Mouse (Mus musculus) limb, embryonic 15.5 days (tissue): ENCODE measurements at regions not wholly inside any gene's neighbourhood (a gene's known extent, or its start where the extent isn't known, plus 50 kb on each side); places are given as distances from the start of the nearest gene placed in this dataset.
A peak's percentile ranks its signal among the peaks of the same experiment; 100 is the strongest.

ENCODE experiments used
- ATAC-seq: fragments of 200-750 bp; cut with Nextera tagmentation; 2 replicates; pipeline ENCODE4 v1.8.0; 2017; ENCODE audit warnings: low read depth, moderate TSS enrichment; ENCODE audit not compliant: insufficient number of reproducible peaks, low FRiP score, low TSS enrichment
- H3K27ac ChIP-seq: fragments of 300-500 bp; sonication (generic); 2 replicates; pipeline ENCODE4 v1.5.1; 2015; ENCODE audit warnings: moderate library complexity, mild to moderate bottlenecking, inconsistent platforms
- H3K27me3 ChIP-seq: fragments of 300-500 bp; sonication (generic); 2 replicates; pipeline ENCODE4 v1.6.1; 2015; ENCODE audit warnings: inconsistent platforms
- H3K36me3 ChIP-seq: fragments of 300-500 bp; sonication (generic); 2 replicates; pipeline ENCODE4 v1.6.1; 2015; ENCODE audit warnings: inconsistent platforms
- H3K4me1 ChIP-seq: fragments of 300-500 bp; sonication (generic); 2 replicates; pipeline ENCODE4 v1.6.1; 2015; ENCODE audit warnings: inconsistent platforms
- H3K4me2 ChIP-seq: fragments of 300-500 bp; sonication (generic); 2 replicates; pipeline ENCODE4 v1.6.1; 2015; ENCODE audit warnings: mild to moderate bottlenecking, inconsistent platforms
- H3K4me3 ChIP-seq: fragments of 300-500 bp; sonication (generic); 2 replicates; pipeline ENCODE4 v1.5.1; 2015; ENCODE audit warnings: mild to moderate bottlenecking, inconsistent platforms
- H3K9ac ChIP-seq: fragments of 300-500 bp; sonication (generic); 2 replicates; pipeline ENCODE4 v1.6.1; 2015; ENCODE audit warnings: inconsistent platforms
- H3K9me3 ChIP-seq: fragments of 300-500 bp; sonication (generic); 2 replicates; pipeline ENCODE4 v1.6.1; 2016; ENCODE audit warnings: inconsistent platforms
- WGBS: fragments of 180-500 bp; shearing (Covaris S2); methylation state at CpG from one replicate; pipeline ENCODE4 v1.1.7; 2015; 5-methylcytosine and 5-hydroxymethylcytosine counted together

DNA sequence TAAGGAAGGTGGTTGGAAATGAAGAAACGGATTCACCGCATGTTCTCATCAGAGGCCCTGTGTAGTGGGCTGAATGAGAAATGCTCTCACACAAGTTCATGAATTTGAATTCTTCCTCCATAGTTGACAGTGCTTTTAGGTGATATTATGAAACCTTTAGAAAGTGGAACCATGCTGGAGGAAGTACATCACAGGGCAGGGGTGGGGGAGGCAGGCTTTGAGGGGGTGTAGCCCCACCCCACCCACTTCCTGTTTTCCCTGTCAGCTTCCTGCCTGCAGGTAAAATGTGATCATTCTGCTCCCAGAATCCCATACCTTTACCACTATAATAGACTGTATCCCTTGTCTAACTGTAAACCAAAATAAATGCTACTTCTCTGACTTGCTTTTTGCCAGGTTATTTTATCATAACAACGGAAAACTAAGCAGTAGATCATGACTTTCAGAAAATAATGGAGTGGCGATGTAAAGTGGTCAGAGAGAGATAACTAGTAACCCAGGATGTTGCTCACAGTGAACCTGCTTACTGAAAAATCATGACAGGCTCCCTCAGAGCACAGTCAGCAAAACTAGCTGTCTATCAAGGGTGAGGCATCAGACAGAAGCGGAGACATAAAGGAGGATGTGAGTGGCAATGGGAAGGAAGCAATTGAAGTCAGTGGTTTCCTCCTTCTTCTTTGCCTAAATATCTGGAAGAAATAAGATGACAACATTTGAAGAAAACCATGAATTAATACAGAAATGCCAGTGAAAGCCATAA is 230.2 kb downstream of the Rnf144a start:
- no peak for ATAC-seq
- no peak overlapping the region for H3K9ac ChIP-seq
- H3K4me2 ChIP-seq: no peak overlapping the region
- no peaks in the 10 kb centered on the region for H3K27me3 ChIP-seq
- H3K36me3 ChIP-seq: no peaks in the 10 kb centered on the region
- H3K4me3 ChIP-seq: no peak overlapping the region
- H3K4me1 ChIP-seq: no peaks in the 10 kb centered on the region
- no peaks in the 10 kb centered on the region for H3K9me3 ChIP-seq
- H3K27ac ChIP-seq: no peak overlapping the region
- WGBS: 90% methylated on average over 5 of the region's 5 CpGs

DNA sequence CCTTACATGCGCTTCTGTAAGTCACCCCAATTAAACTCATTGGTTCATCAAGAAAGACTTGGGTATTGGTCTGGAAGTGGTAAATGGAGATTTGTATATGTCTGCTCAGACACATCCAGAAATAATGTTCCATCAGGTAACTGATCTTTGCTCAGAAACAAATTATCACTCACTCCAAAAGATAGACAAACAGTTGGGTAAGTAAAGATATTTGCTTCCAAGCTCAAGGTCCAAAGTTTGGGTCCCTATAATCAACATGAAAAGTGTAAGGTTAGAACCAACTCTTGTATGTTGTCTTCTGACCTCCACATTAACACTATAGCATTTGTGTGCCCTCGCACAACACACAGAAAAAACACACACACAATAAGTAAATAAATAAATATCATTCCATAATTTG is 232.0 kb downstream of the Rnf144a start:
- Histone ChIP-seq H3K4me1 (no peaks in the 10 kb centered on the region), H3K4me2 (no peak overlapping the region), H3K27ac (no peak overlapping the region), H3K9ac (no peak overlapping the region), H3K36me3 (no peaks in the 10 kb centered on the region), H3K9me3 (no peaks in the 10 kb centered on the region), H3K27me3 (no peaks in the 10 kb centered on the region), H3K4me3 (no peak overlapping the region)
- ATAC-seq: no peak
- WGBS: 95% methylated on average over 2 of the region's 2 CpGs

DNA sequence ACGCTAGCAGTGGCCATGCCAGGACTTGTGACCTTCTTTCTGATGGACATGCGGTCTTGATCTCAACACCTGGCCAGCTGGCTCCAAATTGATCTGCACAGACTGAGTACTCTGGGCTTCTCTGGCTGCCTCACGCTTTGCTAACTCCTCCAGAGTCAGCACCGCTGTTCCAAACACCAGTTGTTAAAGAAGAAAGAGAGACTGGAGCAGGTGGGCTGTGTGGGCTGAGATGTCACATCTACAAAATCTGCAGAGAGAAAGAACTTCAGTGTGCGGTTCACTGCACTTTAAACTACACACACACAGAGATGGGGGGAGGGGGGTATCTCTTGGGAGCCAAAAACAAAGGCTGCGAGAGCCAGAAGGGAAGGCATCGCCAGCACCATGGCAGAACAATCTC is 234.2 kb downstream of the Rnf144a start:
- Histone ChIP-seq H3K27ac (no peak overlapping the region), H3K4me1 (no peaks in the 10 kb centered on the region), H3K27me3 (no peaks in the 10 kb centered on the region), H3K9ac (no peak overlapping the region), H3K4me2 (no peak overlapping the region), H3K36me3 (no peaks in the 10 kb centered on the region), H3K9me3 (no peaks in the 10 kb centered on the region), H3K4me3 (no peak overlapping the region)
- WGBS: 73% methylated on average over 7 of the region's 7 CpGs
- ATAC-seq: no peak

DNA sequence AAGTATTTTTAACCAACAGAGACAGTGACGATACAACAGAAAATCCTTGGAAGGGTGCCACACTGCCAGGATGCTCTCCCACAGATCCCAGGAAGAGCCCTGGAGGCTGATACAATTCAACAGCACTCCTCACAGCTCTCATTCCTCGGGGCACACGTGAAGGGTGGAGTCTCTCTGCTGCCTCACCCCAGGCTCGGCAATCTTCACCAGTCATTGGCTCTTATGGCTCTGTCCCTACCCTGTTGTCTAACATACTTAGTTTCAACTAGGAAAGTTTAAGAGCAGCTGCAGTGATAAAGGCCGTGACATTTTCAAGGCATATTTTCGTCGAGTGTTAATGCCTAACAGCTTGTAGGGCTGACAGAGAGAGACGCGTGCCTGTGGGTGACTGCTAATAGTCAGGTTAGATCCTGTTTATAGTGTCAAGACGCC is 238.8 kb downstream of the Rnf144a start:
- Histone ChIP-seq H3K27me3 (no peaks in the 10 kb centered on the region), H3K9me3 (no peaks in the 10 kb centered on the region), H3K9ac (no peak overlapping the region), H3K27ac (no peak overlapping the region), H3K4me3 (no peak overlapping the region), H3K4me1 (no peaks in the 10 kb centered on the region), H3K36me3 (no peaks in the 10 kb centered on the region), H3K4me2 (no peak overlapping the region)
- WGBS: 27% methylated on average over 10 of the region's 10 CpGs
- ATAC-seq: no peak

DNA sequence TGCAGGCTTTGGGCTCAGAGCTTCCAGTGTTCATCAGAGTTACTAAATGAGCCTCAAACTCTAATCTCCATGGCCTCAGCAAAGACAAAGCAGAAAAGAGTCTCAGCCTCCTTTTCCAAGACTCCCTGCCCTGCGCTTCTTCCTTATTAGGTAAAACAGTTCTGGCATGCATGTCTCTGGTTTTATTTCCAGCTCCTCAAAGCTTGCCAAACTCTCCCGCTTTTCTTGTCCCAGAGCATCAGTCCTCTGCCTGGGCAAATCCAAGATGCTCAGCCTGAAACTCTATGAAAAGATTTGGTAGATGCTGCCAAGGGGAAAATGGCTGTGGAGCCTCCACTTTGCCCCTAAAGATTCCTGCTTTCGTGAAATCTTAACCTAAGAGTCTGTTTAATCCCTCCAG is 251.6 kb downstream of the Rnf144a start:
- Histone ChIP-seq H3K9ac (no peak overlapping the region), H3K4me3 (no peak overlapping the region), H3K4me1 (no peaks in the 10 kb centered on the region; the same call in 1 of the 2 replicates), H3K36me3 (no peaks in the 10 kb centered on the region), H3K27me3 (no peaks in the 10 kb centered on the region), H3K27ac (peak overlapping the region; percentile 35; the same call in 1 of the 2 replicates), H3K4me2 (no peak overlapping the region), H3K9me3 (no peaks in the 10 kb centered on the region)
- no peak for ATAC-seq
- WGBS: 43% methylated on average over 3 of the region's 3 CpGs

DNA sequence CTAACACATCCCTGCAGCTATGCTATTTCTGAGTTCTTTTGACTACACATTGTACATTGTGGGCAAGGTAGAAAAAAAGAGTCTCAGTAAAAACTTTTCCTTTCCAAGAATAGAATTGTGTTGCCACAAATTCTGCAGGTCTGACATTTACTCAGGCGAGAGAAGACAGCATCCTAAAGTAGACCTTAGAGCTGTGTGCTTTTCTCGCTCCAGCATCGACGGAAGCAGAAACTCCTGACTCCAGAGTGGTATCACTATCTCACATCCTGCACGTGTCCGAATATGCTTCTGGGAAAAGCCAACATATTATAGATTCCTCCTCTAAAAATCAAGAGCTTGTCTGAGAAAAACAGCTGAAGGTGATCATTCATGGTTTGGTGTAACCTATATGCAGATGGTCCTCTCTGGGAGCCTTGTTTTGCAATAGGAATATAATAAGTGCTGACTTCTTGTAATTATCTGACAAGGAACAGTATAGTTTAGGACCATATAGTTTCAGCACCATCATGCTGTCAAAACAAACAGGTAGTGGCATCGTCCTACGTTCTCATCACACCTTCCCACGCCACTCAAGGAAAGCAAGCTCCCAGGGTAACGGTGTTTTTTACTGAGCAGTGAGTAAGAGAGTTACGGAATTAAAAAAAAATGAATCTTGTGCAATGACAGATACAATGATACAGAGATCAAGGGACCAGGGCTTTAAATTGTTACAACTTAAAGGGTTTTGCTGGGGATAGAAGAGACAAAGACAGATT is 254.0 kb downstream of the Rnf144a start:
- Histone ChIP-seq H3K27ac (no peak overlapping the region), H3K9ac (no peak overlapping the region), H3K4me2 (no peak overlapping the region), H3K9me3 (no peaks in the 10 kb centered on the region), H3K27me3 (no peaks in the 10 kb centered on the region), H3K4me1 (no peaks in the 10 kb centered on the region; the same call in 1 of the 2 replicates), H3K4me3 (no peak overlapping the region), H3K36me3 (no peaks in the 10 kb centered on the region)
- no peak for ATAC-seq
- WGBS: 87% methylated on average over 11 of the region's 11 CpGs

DNA sequence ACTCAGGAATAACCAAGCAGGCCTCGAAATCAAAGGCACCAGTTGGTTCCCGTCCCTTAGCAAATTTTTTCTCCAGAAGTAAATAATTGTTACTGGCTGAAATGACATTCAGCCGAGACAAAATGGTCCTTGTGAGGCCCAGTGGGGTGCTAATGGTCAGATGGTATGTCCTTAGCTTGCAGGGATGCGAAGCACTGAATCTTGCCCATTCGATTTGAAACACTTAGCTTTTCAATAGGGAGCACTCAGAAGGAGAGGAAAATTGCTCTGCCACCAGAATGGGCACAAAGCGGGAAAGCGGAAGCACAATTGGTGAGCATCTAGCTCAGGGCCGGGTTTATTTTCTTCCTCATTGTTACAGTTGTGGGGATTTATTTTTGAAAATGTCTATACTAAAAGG is 262.1 kb downstream of the Rnf144a start:
- WGBS: 67% methylated on average over 8 of the region's 8 CpGs
- H3K27ac ChIP-seq: no peak overlapping the region
- no peak for ATAC-seq
- H3K36me3 ChIP-seq: no peaks in the 10 kb centered on the region
- H3K4me3 ChIP-seq: no peak overlapping the region
- H3K27me3 ChIP-seq: no peaks in the 10 kb centered on the region
- no peak overlapping the region for H3K4me2 ChIP-seq
- H3K9ac ChIP-seq: no peak overlapping the region
- H3K9me3 ChIP-seq: no peaks in the 10 kb centered on the region
- H3K4me1 ChIP-seq: no peaks in the 10 kb centered on the region

DNA sequence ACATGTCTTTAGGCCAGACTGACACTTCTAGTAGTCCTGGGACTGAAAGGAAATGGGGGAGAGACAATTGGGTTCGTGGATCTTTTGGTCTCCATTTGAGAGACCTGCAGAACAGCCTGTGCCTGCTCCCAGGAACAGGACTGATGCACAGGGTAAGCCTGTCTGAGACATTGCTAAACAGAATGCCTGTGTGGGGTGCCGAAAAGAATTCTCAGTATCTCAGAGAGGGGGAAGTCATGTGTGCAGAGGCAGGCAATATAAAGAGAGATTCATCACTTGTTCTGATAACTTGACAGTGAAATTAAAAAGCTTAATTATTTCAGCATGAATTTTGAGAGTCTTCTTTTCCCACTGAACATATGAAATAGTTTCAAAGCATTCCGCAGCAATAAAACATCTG is 268.7 kb downstream of the Rnf144a start:
- Histone ChIP-seq H3K9me3 (no peaks in the 10 kb centered on the region), H3K27ac (no peak overlapping the region), H3K9ac (no peak overlapping the region), H3K4me2 (no peak overlapping the region), H3K4me3 (no peak overlapping the region), H3K36me3 (no peaks in the 10 kb centered on the region), H3K4me1 (no peaks in the 10 kb centered on the region), H3K27me3 (no peaks in the 10 kb centered on the region)
- no peak for ATAC-seq
- 69% methylated on average over 3 of the region's 3 CpGs for WGBS

DNA sequence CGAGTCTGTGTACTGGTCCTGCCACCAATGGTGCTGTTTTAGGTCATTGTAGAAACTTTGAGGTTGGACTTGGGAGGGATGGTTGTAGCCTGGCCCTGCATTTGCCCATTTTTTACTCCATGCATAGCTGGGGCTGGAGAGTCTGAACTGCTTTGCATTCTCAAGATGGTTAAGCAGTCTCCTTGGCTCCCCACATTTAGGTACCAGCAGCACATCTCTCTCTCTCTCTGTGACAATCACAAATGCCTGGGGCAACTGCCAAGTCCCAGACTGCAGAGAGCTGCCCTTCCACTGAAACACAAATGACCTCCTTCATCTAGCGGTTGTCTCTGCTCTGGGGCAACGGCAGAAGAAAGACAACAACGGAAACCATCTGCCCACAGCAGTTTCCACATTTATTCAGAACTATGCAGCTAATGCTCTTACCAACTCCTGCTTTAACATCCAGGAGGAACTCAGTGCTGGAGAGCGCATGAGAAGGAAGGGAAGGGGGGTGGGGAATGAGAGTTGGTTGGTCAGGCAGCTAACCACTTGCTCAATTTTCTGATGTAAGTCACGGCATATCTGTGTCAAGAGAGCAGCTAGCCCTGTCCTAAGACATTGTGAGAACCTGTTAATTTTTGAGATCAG is 269.9 kb downstream of the Rnf144a start:
- ATAC-seq: no peak
- WGBS: 65% methylated on average over 6 of the region's 6 CpGs
- H3K9ac ChIP-seq: no peak overlapping the region

DNA sequence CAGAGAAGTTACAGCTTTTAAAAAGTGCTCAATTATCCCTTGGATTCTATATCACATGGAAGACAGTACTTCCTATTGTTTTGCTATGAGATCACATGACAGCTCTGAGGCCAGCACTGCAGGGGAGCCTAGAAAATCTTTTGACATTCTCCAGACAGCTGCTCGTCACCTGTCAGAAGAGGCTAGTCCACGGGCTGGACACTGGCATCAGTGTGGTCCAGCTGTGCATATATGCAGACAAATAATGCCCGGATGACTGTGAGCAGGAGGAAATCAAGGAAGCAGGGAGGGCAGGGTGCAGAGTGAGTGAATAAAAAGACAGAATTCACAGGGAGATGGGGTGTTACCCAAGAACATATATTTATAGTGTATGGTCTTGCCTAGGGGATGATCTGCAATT is 270.4 kb downstream of the Rnf144a start:
- Histone ChIP-seq H3K4me2 (no peak overlapping the region), H3K27ac (no peak overlapping the region), H3K4me3 (no peak overlapping the region), H3K9ac (no peak overlapping the region), H3K36me3 (no peaks in the 10 kb centered on the region), H3K4me1 (no peaks in the 10 kb centered on the region), H3K27me3 (no peaks in the 10 kb centered on the region), H3K9me3 (no peaks in the 10 kb centered on the region)
- no peak for ATAC-seq
- 64% methylated on average over 3 of the region's 3 CpGs for WGBS

More for the DNA sequence above, 269.9 kb downstream of the Rnf144a start:
- H3K9me3 ChIP-seq: no peaks in the 10 kb centered on the region
- H3K4me2 ChIP-seq: no peak overlapping the region
- no peak overlapping the region for H3K27ac ChIP-seq
- H3K4me1 ChIP-seq: no peaks in the 10 kb centered on the region
- no peak overlapping the region for H3K4me3 ChIP-seq
- H3K36me3 ChIP-seq: no peaks in the 10 kb centered on the region
- no peaks in the 10 kb centered on the region for H3K27me3 ChIP-seq

DNA sequence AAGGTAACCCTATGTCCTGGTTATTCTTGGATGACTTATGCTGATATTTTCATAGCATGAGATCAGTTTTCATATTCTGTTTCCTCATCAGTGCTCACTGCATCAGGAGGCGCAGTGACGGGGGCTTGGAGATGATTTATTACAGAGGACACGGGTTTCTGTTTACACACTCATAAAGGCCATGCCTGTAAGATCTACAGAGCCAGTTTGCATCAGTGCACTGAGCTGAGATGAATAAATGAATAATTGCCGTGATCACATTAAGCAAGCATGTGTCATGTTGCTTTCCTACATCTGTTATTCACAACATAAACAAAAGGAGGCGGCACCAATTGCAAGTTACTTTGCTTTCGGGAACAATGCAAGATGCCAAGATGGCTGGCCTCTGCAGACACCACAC is 271.6 kb downstream of the Rnf144a start:
- Histone ChIP-seq H3K4me2 (no peak overlapping the region), H3K9ac (no peak overlapping the region), H3K27me3 (no peaks in the 10 kb centered on the region), H3K4me1 (no peaks in the 10 kb centered on the region), H3K36me3 (no peaks in the 10 kb centered on the region), H3K27ac (no peak overlapping the region), H3K4me3 (no peak overlapping the region), H3K9me3 (no peaks in the 10 kb centered on the region)
- WGBS: 62% methylated on average over 6 of the region's 6 CpGs
- no peak for ATAC-seq

DNA sequence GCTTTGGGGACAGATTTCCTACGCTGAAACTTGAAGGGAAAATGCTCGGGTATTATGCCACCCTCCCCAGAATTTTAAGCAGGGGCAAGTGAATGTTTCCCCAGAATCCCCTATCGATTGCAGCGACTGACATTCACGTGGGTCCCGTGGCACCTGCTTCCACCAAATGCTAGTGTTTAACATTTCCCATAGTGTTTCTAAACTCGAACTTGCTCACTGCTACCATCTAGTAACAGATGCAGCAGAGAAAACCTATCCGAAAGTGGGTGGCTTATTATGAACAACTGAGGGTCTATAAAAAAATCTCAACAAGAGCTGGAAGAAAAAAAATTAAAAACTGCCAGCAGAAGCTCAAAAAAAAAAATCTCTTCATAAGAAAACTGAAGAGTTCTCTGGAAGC is 284.2 kb downstream of the Rnf144a start:
- Histone ChIP-seq H3K27me3 (no peaks in the 10 kb centered on the region), H3K4me2 (no peak overlapping the region), H3K4me1 (no peaks in the 10 kb centered on the region), H3K9ac (no peak overlapping the region), H3K4me3 (no peak overlapping the region), H3K9me3 (no peaks in the 10 kb centered on the region), H3K27ac (no peak overlapping the region), H3K36me3 (no peaks in the 10 kb centered on the region)
- WGBS: 82% methylated on average over 8 of the region's 8 CpGs
- no peak for ATAC-seq
